Mouse (Mus musculus): ENCODE data around the gene Gm20479. TPM values are rescaled to one million over a fixed set of nuclear protein-coding genes. Genes with fewer than 3 reads are reported as not detected.
A peak's percentile ranks its signal among the peaks of the same experiment; 100 is the strongest.

Gene Gm20479
- polyA plus RNA-seq, 1 experiment from 2014 or later: 0.46 TPM

GRCm38 (mm10) chr7:27331541-27331851 lies 25.7 kb downstream of the Gm20479 start:
- H3K36me3 ChIP-seq: no peaks in the 10 kb centered on the region

GRCm38 (mm10) chr7:27330709-27331540 lies 26.3 kb downstream of the Gm20479 start:
- Histone ChIP-seq H3K36me3 (no peaks in the 10 kb centered on the region), H3K4me1 (peaks cover 52% of the 10 kb centered on the region), H3K4me2 (replicated peaks) (peak overlapping the region; percentile 51), H3K9me3 (no peaks in the 10 kb centered on the region), H3K9ac (replicated peaks) (0 out of 2 replicates have a peak overlapping the region, but pooled peaks have one; percentile 30), H3K27me3 (peaks cover 91% of the 10 kb centered on the region), H3K27ac (replicated peaks) (no peak overlapping the region), H3K4me3 (peak overlapping the region; percentile 37)
- 1% methylated on average over 39 of the region's 39 CpGs for WGBS
- ATAC-seq (replicated peaks): no peak

More at GRCm38 (mm10) chr7:27331541-27331851, 25.7 kb downstream of the Gm20479 start:
- H3K4me1 ChIP-seq: peaks cover 54% of the 10 kb centered on the region
- WGBS: 3% methylated on average over 8 of the region's 8 CpGs
- ATAC-seq (replicated peaks): no peak
- no peaks in the 10 kb centered on the region for H3K9me3 ChIP-seq
- H3K27ac ChIP-seq (replicated peaks): no peak overlapping the region
- peaks cover 85% of the 10 kb centered on the region for H3K27me3 ChIP-seq
- H3K9ac ChIP-seq (replicated peaks): no peak overlapping the region
- H3K4me3 ChIP-seq: no peak overlapping the region
- H3K4me2 ChIP-seq (replicated peaks): no peak overlapping the region

DNA sequence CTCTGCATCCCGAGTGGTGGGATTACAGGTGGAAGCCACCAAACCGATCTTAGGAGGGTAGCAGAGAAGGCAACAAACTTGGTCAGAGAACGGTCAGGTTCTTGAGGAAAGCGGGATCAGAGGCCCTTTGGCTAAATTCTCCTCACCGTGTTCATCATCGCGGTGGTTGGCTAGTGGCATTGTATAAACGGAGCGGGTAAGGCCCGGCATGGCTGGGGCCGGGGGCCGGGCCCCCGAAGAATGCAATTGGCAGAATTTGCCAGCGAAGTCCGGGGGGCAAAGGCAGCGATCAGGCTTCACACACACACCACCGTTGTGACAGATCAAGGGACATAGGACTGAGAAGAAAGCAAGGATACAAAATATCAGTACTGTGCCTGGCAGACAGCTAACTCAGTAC lies 27.2 kb downstream of the Gm20479 start:
- Histone ChIP-seq H3K4me3 (no peak overlapping the region), H3K27ac (replicated peaks) (no peak overlapping the region), H3K9me3 (no peaks in the 10 kb centered on the region), H3K36me3 (no peaks in the 10 kb centered on the region), H3K27me3 (peaks cover 91% of the 10 kb centered on the region), H3K4me2 (replicated peaks) (no peak overlapping the region), H3K9ac (replicated peaks) (no peak overlapping the region), H3K4me1 (peaks cover 54% of the 10 kb centered on the region)
- 28% methylated on average over 17 of the region's 17 CpGs for WGBS
- no peak for ATAC-seq (replicated peaks)

GRCm38 (mm10) chr7:27329326-27329947 lies 27.8 kb downstream of the Gm20479 start:
- Histone ChIP-seq H3K4me2 (replicated peaks) (peak overlapping the region; percentile 37), H3K4me3 (peak overlapping the region; percentile 21), H3K9me3 (no peaks in the 10 kb centered on the region), H3K27me3 (peaks cover 90% of the 10 kb centered on the region), H3K36me3 (no peaks in the 10 kb centered on the region), H3K9ac (replicated peaks) (no peak overlapping the region), H3K4me1 (peaks cover 50% of the 10 kb centered on the region), H3K27ac (replicated peaks) (no peak overlapping the region)
- peak; percentile 11; the same call in 1 of the 2 replicates for ATAC-seq (replicated peaks)
- 4% methylated on average over 45 of the region's 45 CpGs for WGBS

DNA sequence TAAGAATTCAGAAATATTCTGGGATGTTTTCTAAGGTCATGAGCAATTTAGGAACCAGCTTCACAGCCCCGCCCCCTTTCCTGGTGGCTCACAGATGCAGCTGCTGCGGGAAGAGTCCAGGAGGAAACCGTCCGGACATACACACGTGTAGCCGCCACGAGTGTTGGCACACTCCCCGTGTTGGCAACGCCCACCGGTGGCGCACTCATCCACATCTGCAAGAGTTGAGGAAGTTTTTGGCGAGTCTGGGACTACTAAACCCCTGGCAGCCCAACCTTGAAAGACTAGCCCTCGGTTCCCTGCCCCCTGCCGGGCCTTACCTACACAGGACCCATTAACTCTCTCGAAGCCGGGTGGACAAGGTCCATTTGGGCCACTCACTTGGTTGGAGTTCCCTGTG lies 28.6 kb downstream of the Gm20479 start:
- H3K36me3 ChIP-seq: no peaks in the 10 kb centered on the region
- no peak for ATAC-seq (replicated peaks)
- no peak overlapping the region for H3K27ac ChIP-seq (replicated peaks)
- H3K4me2 ChIP-seq (replicated peaks): no peak overlapping the region
- H3K4me1 ChIP-seq: peaks cover 42% of the 10 kb centered on the region
- no peaks in the 10 kb centered on the region for H3K9me3 ChIP-seq
- H3K4me3 ChIP-seq: no peak overlapping the region
- H3K27me3 ChIP-seq: peaks cover 82% of the 10 kb centered on the region
- 45% methylated on average over 16 of the region's 16 CpGs for WGBS
- no peak overlapping the region for H3K9ac ChIP-seq (replicated peaks)

GRCm38 (mm10) chr7:27328161-27328560 lies 29.1 kb downstream of the Gm20479 start:
- WGBS: 87% methylated on average over 11 of the region's 11 CpGs
- no peak overlapping the region for H3K4me3 ChIP-seq

GRCm38 (mm10) chr7:27327500-27327899 lies 29.7 kb downstream of the Gm20479 start:
- Histone ChIP-seq H3K4me3 (no peak overlapping the region), H3K9me3 (no peaks in the 10 kb centered on the region), H3K36me3 (no peaks in the 10 kb centered on the region), H3K27ac (replicated peaks) (no peak overlapping the region), H3K4me1 (peaks cover 31% of the 10 kb centered on the region), H3K27me3 (peaks cover 71% of the 10 kb centered on the region), H3K9ac (replicated peaks) (no peak overlapping the region), H3K4me2 (replicated peaks) (no peak overlapping the region)
- WGBS: 93% methylated on average over 8 of the region's 8 CpGs
- ATAC-seq (replicated peaks): no peak

More at GRCm38 (mm10) chr7:27328161-27328560, 29.1 kb downstream of the Gm20479 start:
- H3K4me2 ChIP-seq (replicated peaks): no peak overlapping the region
- no peak for ATAC-seq (replicated peaks)
- peaks cover 38% of the 10 kb centered on the region for H3K4me1 ChIP-seq
- H3K36me3 ChIP-seq: no peaks in the 10 kb centered on the region
- H3K27ac ChIP-seq (replicated peaks): no peak overlapping the region
- H3K27me3 ChIP-seq: peaks cover 78% of the 10 kb centered on the region
- H3K9ac ChIP-seq (replicated peaks): no peak overlapping the region
- no peaks in the 10 kb centered on the region for H3K9me3 ChIP-seq

DNA sequence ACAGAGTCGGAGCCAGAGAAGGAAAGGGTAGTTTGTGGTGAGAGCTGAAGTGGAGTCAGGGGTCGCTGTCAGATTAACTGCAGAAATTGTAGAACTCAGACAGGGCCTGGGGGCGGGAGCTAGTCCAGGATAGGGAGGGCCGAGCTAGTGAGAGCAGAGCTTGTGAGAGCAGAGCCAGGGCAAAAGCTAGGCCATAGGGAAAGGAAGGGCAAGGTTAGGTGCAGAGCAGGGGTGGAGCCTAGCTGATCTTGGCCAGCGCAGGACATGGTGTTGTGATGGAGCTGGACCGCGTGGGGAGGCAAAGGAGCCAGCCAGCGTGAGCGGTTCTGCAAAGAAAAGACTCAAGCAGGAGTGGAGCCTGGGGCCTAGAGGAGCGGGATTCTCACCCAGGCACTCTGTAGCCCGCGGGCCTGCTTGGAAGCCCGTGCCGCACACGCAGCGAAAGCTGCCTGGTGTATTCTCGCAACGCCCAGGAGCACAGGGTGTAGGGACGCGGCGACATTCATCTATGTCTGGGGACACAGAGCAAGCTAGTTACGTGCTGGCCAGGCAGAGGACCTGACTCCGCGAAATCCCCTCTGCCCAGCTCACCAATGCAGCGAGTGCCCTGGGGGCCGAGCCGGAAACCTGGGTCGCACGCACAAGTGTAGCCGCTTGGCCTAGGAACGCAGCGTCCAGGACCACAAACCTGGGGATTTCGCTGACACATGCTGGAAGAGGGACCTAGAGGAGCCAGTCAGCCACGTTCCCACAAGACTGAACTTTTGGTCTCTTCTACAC lies 30.9 kb downstream of the Gm20479 start:
- 0 out of 2 replicates have a peak overlapping the region, but pooled peaks have one; percentile 22 for H3K4me3 ChIP-seq
- no peak overlapping the region for H3K9ac ChIP-seq (replicated peaks)
- H3K4me1 ChIP-seq: peaks cover 24% of the 10 kb centered on the region
- no peak overlapping the region for H3K27ac ChIP-seq (replicated peaks)
- H3K4me2 ChIP-seq (replicated peaks): peak overlapping the region; percentile 33; the same call in 1 of the 2 replicates
- H3K36me3 ChIP-seq: no peaks in the 10 kb centered on the region
- 39% methylated on average over 34 of the region's 34 CpGs for WGBS
- no peaks in the 10 kb centered on the region for H3K9me3 ChIP-seq
- H3K27me3 ChIP-seq: peaks cover 60% of the 10 kb centered on the region
- no peak for ATAC-seq (replicated peaks)

DNA sequence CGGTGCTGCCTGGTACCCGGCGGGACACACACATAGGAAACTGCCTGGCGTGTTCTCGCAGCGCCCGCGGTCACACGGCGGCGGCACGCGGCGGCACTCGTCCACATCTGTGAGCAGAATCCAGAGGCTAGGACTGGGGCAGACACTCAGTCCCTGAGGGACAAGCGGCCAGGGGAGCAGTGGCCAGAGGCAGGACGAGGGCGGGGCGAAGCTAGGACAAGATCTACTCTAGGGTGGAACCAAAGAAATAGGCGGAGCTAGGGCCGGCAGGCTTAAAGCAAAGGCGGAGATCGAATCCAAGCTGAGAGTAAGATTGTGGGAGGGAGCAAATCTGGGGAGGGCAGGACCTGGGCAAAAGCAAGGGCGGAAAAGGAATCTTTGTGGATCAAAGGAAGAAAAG lies 31.5 kb downstream of the Gm20479 start:
- Histone ChIP-seq H3K4me3 (peak overlapping the region; percentile 22), H3K27ac (replicated peaks) (no peak overlapping the region), H3K36me3 (no peaks in the 10 kb centered on the region), H3K4me2 (replicated peaks) (peak overlapping the region; percentile 33), H3K9ac (replicated peaks) (no peak overlapping the region; the same call in 1 of the 2 replicates), H3K27me3 (peaks cover 54% of the 10 kb centered on the region), H3K4me1 (peaks cover 18% of the 10 kb centered on the region), H3K9me3 (no peaks in the 10 kb centered on the region)
- WGBS: 4% methylated on average over 24 of the region's 24 CpGs
- ATAC-seq (replicated peaks): peak; percentile 46; the same call in 1 of the 2 replicates

DNA sequence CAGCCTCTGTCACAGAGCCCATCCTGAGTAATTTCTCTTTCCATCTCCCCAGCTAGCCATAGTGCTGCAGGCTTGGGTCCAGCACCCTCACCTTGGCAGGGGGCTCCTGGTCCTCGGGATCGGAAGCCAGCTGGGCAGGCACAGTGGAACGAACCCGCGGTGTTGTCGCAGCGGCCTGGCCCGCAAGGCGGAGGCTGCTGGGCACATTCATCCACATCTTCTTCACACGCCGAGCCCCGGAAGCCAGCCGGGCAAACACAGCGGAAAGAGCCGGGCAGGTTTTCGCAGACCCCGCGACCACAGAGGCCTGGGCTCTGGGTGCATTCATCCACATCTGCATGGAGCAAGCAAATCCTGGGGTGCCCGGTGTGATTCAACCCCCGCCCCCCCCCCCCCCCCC lies 32.3 kb downstream of the Gm20479 start:
- Histone ChIP-seq H3K4me2 (replicated peaks) (no peak overlapping the region), H3K4me1 (peaks cover 14% of the 10 kb centered on the region), H3K36me3 (no peaks in the 10 kb centered on the region), H3K9me3 (no peaks in the 10 kb centered on the region), H3K27ac (replicated peaks) (no peak overlapping the region), H3K27me3 (peaks cover 46% of the 10 kb centered on the region), H3K4me3 (no peak overlapping the region), H3K9ac (replicated peaks) (no peak overlapping the region)
- ATAC-seq (replicated peaks): no peak
- WGBS: 45% methylated on average over 18 of the region's 20 CpGs

GRCm38 (mm10) chr7:27324161-27324560 lies 33.1 kb downstream of the Gm20479 start:
- Histone ChIP-seq H3K27ac (replicated peaks) (no peak overlapping the region), H3K4me2 (replicated peaks) (no peak overlapping the region), H3K4me1 (peaks cover 9% of the 10 kb centered on the region), H3K9me3 (no peaks in the 10 kb centered on the region), H3K9ac (replicated peaks) (no peak overlapping the region), H3K4me3 (no peak overlapping the region), H3K27me3 (peaks cover 39% of the 10 kb centered on the region), H3K36me3 (no peaks in the 10 kb centered on the region)
- no peak for ATAC-seq (replicated peaks)
- 96% methylated on average over 11 of the region's 11 CpGs for whole genome bisulfite sequencing

- H3K4me1 ChIP-seq: peaks cover 8% of the 10 kb centered on the region
- H3K27ac ChIP-seq (replicated peaks): no peak overlapping the region
- H3K9me3 ChIP-seq: no peaks in the 10 kb centered on the region
- 90% methylated on average over 5 of the region's 5 CpGs for WGBS
- no peaks in the 10 kb centered on the region for H3K36me3 ChIP-seq
- H3K4me3 ChIP-seq: no peak overlapping the region
- no peak for ATAC-seq (replicated peaks)
- H3K27me3 ChIP-seq: peaks cover 28% of the 10 kb centered on the region
- no peak overlapping the region for H3K4me2 ChIP-seq (replicated peaks)
- H3K9ac ChIP-seq (replicated peaks): no peak overlapping the region
These were observed 34.2 kb downstream of the Gm20479 start for GRCm38 (mm10) chr7:27323001-27323400.

Data from forebrain, embryonic 15.5 days (tissue).